Mouse (Mus musculus) C2C12 (cell line): ENCODE data around the gene Nectin2.

Experiments used
- CTCF ChIP-seq: IDR thresholded peaks from one replicate; pipeline ENCODE4 v1.5.1; 2011; ENCODE audit not compliant: control insufficient read depth, insufficient read depth, insufficient read length
- MAX ChIP-seq: IDR thresholded peaks from one replicate; pipeline ENCODE4 v1.6.1; 2011; ENCODE audit warnings: mild to moderate bottlenecking, control low read depth
- MYOD1 ChIP-seq: IDR thresholded peaks from one replicate; pipeline ENCODE4 v1.6.1; 2011; ENCODE audit warnings: low read depth; ENCODE audit not compliant: control insufficient read depth, insufficient read length
- MYOG ChIP-seq: IDR thresholded peaks from one replicate; pipeline ENCODE4 v1.6.1; 2011; ENCODE audit not compliant: control insufficient read depth, insufficient read length; ENCODE audit errors: extremely low read depth
- USF1 ChIP-seq: IDR thresholded peaks from one replicate; pipeline ENCODE4 v1.6.1; 2011; ENCODE audit warnings: low read depth, mild to moderate bottlenecking, control low read depth, moderate library complexity

- no peak for TF ChIP-seq CTCF
- no peak for TF ChIP-seq USF1
- no peak for TF ChIP-seq MYOD1
- TF ChIP-seq MYOG: no peak
- TF ChIP-seq MAX: no peak
Observed at GRCm38 (mm10) chr7:19726541-19726940, 23.7 kb downstream of the Nectin2 start.
